Mouse (Mus musculus) effector memory CD4-positive, alpha-beta T cell, adult 7 months (primary cell): Measurements from ENCODE around the gene B020011L13Rik. TPM values are rescaled to one million over a fixed set of nuclear protein-coding genes. Genes with fewer than 3 reads are reported as not detected.

Experiments used
- polyA plus RNA-seq: library from polyadenylated mRNA; unstranded; fragments of 100-300 nt; shearing (Covaris generic); gene quantifications from one replicate; pipeline ENCODE4 v1.2.1, GENCODE M21; 2017

Gene B020011L13Rik
- not detected for polyA plus RNA-seq

DNA sequence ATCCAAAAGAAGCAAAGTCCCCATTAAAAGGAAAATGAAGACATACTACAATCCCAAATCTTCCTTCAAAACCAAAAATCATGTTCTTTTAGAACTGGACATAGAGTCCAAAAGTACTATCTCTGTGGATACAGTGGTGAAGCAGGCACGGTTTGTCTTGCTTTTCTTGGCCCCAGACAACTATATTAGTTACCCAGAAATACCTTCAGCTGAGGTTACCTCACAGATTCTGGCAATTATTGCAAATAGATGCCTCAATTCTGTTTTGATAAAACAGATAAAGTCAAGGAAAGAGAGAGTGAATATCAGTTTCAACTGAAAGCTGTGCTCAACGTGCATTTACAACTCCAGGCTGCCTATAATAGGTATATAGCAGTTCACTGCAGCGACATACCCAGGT is at the start of gene B020011L13Rik:
Gene B020011L13Rik (plus strand): TSS at position 301 of the 400 bp plus-strand sequence.

DNA sequence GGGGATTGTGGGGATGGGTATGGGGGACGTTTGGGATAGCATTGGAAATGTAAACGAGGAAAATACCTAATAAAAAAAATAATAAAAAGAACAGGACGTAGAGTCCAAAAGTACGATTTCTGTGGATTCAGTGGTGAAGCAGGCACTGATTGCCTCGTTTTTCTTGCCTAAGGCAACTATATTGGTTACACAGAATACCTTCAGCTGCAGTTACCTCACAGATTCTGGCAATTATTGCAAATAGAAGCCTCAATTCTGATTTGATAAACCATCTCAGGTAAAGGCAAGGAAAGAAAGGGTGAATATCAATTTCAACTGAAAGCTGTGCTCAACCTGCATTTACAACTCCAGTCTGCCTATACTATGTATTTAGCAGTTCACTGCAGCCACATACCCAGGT is 48.8 kb downstream of the B020011L13Rik start, which contains the start of gene Gm28360:
Gene Gm28360 (plus strand): TSS at position 301 of the 400 bp plus-strand sequence.

Other genes starting within 250 kb of the B020011L13Rik start
- not detected for gene Gm28363, start 84.0 kb upstream of the B020011L13Rik start, polyA plus RNA-seq
- not detected for gene Gm28360, start 48.9 kb downstream of the B020011L13Rik start, polyA plus RNA-seq
- gene Gm28168, start 146.9 kb downstream of the B020011L13Rik start, polyA plus RNA-seq = not detected
- not detected for gene Gm7145, start 184.8 kb downstream of the B020011L13Rik start, polyA plus RNA-seq